Mouse (Mus musculus): ENCODE results near the gene Gm4922. TPM values are rescaled to one million over a fixed set of nuclear protein-coding genes. Genes with fewer than 3 reads are reported as not detected.

The Gm4922 gene
- polyA plus RNA-seq (2016; fragmentation: Nextera tagmentation; extraction: Ambion mirVana) = 0.16 and 0.37 TPM in 2 replicates

GRCm38 (mm10) chr10:18786693-18787092 is at the start of gene Gm4922:
Gene Gm4922, minus strand, starts transcription at chr10:18786793.
- no peak within 1 kb of the TSS for H3K4me3 ChIP-seq
- no peaks in the 10 kb centered on the region for H3K9me3 ChIP-seq
- no peak for ATAC-seq (ENCODE audit: low FRiP score, low read depth)
- H3K4me1 ChIP-seq = no peaks in the 10 kb centered on the region
- H3K36me3 ChIP-seq = no peaks in the 10 kb centered on the region
- no peaks in the 10 kb centered on the region for H3K27me3 ChIP-seq
- no peak within 1 kb of the TSS for H3K27ac ChIP-seq (replicated peaks)
- WGBS = 87% methylated on average over 1 of the region's 1 CpGs
- H3K9ac ChIP-seq (replicated peaks) = no peak within 1 kb of the TSS
- H3K4me2 ChIP-seq (replicated peaks) = no peak within 1 kb of the TSS

GRCm38 (mm10) chr10:18835684-18836479 is 49.3 kb upstream of the Gm4922 start:
- no peak overlapping the region for H3K27ac ChIP-seq (replicated peaks)
- no peak for ATAC-seq (ENCODE audit: low FRiP score, low read depth)
- H3K4me2 ChIP-seq (replicated peaks) = no peak overlapping the region
- no peaks in the 10 kb centered on the region for H3K36me3 ChIP-seq
- 49% methylated on average over 6 of the region's 6 CpGs for WGBS
- no peaks in the 10 kb centered on the region for H3K27me3 ChIP-seq
- no peaks in the 10 kb centered on the region for H3K9me3 ChIP-seq
- H3K9ac ChIP-seq (replicated peaks) = no peak overlapping the region
- no peak overlapping the region for H3K4me3 ChIP-seq
- H3K4me1 ChIP-seq = no peaks in the 10 kb centered on the region

GRCm38 (mm10) chr10:18834389-18834788 is 47.8 kb upstream of the Gm4922 start:
- no peaks in the 10 kb centered on the region for H3K27me3 ChIP-seq
- no peak overlapping the region for H3K4me3 ChIP-seq
- WGBS = 55% methylated on average over 2 of the region's 2 CpGs
- H3K9me3 ChIP-seq = no peaks in the 10 kb centered on the region
- no peak overlapping the region for H3K27ac ChIP-seq (replicated peaks)
- no peaks in the 10 kb centered on the region for H3K36me3 ChIP-seq
- H3K4me2 ChIP-seq (replicated peaks) = no peak overlapping the region
- ATAC-seq (ENCODE audit: low FRiP score, low read depth) = no peak
- H3K9ac ChIP-seq (replicated peaks) = no peak overlapping the region
- no peaks in the 10 kb centered on the region for H3K4me1 ChIP-seq

GRCm38 (mm10) chr10:18831823-18832222 is 45.2 kb upstream of the Gm4922 start:
- no peak overlapping the region for H3K4me2 ChIP-seq (replicated peaks)
- no peak overlapping the region for H3K27ac ChIP-seq (replicated peaks)
- no peak overlapping the region for H3K4me3 ChIP-seq
- WGBS = 54% methylated on average over 7 of the region's 7 CpGs
- H3K9ac ChIP-seq (replicated peaks) = no peak overlapping the region
- no peak for ATAC-seq (ENCODE audit: low FRiP score, low read depth)
- H3K27me3 ChIP-seq = no peaks in the 10 kb centered on the region
- no peaks in the 10 kb centered on the region for H3K4me1 ChIP-seq
- H3K9me3 ChIP-seq = no peaks in the 10 kb centered on the region
- H3K36me3 ChIP-seq = no peaks in the 10 kb centered on the region

- no peak for ATAC-seq (ENCODE audit: low FRiP score, low read depth)
- Histone ChIP-seq H3K9ac (replicated peaks) (no peak overlapping the region), H3K4me1 (no peaks in the 10 kb centered on the region), H3K27me3 (no peaks in the 10 kb centered on the region), H3K36me3 (no peaks in the 10 kb centered on the region), H3K27ac (replicated peaks) (no peak overlapping the region), H3K9me3 (no peaks in the 10 kb centered on the region), H3K4me3 (no peak overlapping the region), H3K4me2 (replicated peaks) (no peak overlapping the region)
- 82% methylated on average over 4 of the region's 4 CpGs for WGBS
These were observed 43.8 kb upstream of the Gm4922 start for GRCm38 (mm10) chr10:18830359-18830758.

GRCm38 (mm10) chr10:18827936-18828335 is 41.3 kb upstream of the Gm4922 start:
- ATAC-seq (ENCODE audit: low FRiP score, low read depth) = no peak
- 30% methylated on average over 2 of the region's 2 CpGs for WGBS
- Histone ChIP-seq H3K9me3 (no peaks in the 10 kb centered on the region), H3K36me3 (no peaks in the 10 kb centered on the region), H3K4me1 (no peaks in the 10 kb centered on the region), H3K27me3 (no peaks in the 10 kb centered on the region), H3K4me3 (no peak overlapping the region), H3K9ac (replicated peaks) (no peak overlapping the region), H3K27ac (replicated peaks) (no peak overlapping the region), H3K4me2 (replicated peaks) (no peak overlapping the region)

GRCm38 (mm10) chr10:18826107-18826506 is 39.5 kb upstream of the Gm4922 start:
- H3K4me3 ChIP-seq = no peak overlapping the region
- no peak for ATAC-seq (ENCODE audit: low FRiP score, low read depth)
- 79% methylated on average over 2 of the region's 2 CpGs for WGBS
- H3K4me2 ChIP-seq (replicated peaks) = no peak overlapping the region
- no peaks in the 10 kb centered on the region for H3K9me3 ChIP-seq
- H3K27me3 ChIP-seq = no peaks in the 10 kb centered on the region
- no peaks in the 10 kb centered on the region for H3K4me1 ChIP-seq
- no peaks in the 10 kb centered on the region for H3K36me3 ChIP-seq
- no peak overlapping the region for H3K9ac ChIP-seq (replicated peaks)
- no peak overlapping the region for H3K27ac ChIP-seq (replicated peaks)

GRCm38 (mm10) chr10:18825143-18825542 is 38.5 kb upstream of the Gm4922 start:
- no peak for ATAC-seq (ENCODE audit: low FRiP score, low read depth)
- H3K27ac ChIP-seq (replicated peaks) = no peak overlapping the region
- H3K36me3 ChIP-seq = no peaks in the 10 kb centered on the region
- no peaks in the 10 kb centered on the region for H3K9me3 ChIP-seq
- H3K4me3 ChIP-seq = no peak overlapping the region
- no peak overlapping the region for H3K9ac ChIP-seq (replicated peaks)
- no peak overlapping the region for H3K4me2 ChIP-seq (replicated peaks)
- H3K27me3 ChIP-seq = no peaks in the 10 kb centered on the region
- no peaks in the 10 kb centered on the region for H3K4me1 ChIP-seq

- H3K9ac ChIP-seq (replicated peaks) = no peak overlapping the region
- no peaks in the 10 kb centered on the region for H3K9me3 ChIP-seq
- 0 out of 2 replicates have a peak, but pooled peaks have one; percentile 60 for ATAC-seq (ENCODE audit: low FRiP score, low read depth)
- H3K27me3 ChIP-seq = no peaks in the 10 kb centered on the region
- no peaks in the 10 kb centered on the region for H3K4me1 ChIP-seq
- no peaks in the 10 kb centered on the region for H3K36me3 ChIP-seq
- no peak overlapping the region for H3K4me3 ChIP-seq
- 51% methylated on average over 5 of the region's 5 CpGs for WGBS
- no peak overlapping the region for H3K4me2 ChIP-seq (replicated peaks)
- H3K27ac ChIP-seq (replicated peaks) = no peak overlapping the region
These were observed 30.0 kb upstream of the Gm4922 start for GRCm38 (mm10) chr10:18816560-18816959.

GRCm38 (mm10) chr10:18811751-18812150 is 25.2 kb upstream of the Gm4922 start:
- ATAC-seq (ENCODE audit: low FRiP score, low read depth) = no peak

GRCm38 (mm10) chr10:18790063-18790462 is 3.5 kb upstream of the Gm4922 start:
- Histone ChIP-seq H3K4me3 (no peak overlapping the region), H3K9ac (replicated peaks) (no peak overlapping the region), H3K4me1 (no peaks in the 10 kb centered on the region), H3K36me3 (no peaks in the 10 kb centered on the region), H3K4me2 (replicated peaks) (no peak overlapping the region), H3K27me3 (no peaks in the 10 kb centered on the region), H3K27ac (replicated peaks) (no peak overlapping the region), H3K9me3 (no peaks in the 10 kb centered on the region)
- 95% methylated on average over 4 of the region's 4 CpGs for WGBS
- no peak for ATAC-seq (ENCODE audit: low FRiP score, low read depth)

More at GRCm38 (mm10) chr10:18811751-18812150, 25.2 kb upstream of the Gm4922 start:
- Histone ChIP-seq H3K9me3 (no peaks in the 10 kb centered on the region), H3K27ac (replicated peaks) (no peak overlapping the region), H3K4me2 (replicated peaks) (no peak overlapping the region), H3K27me3 (no peaks in the 10 kb centered on the region), H3K36me3 (no peaks in the 10 kb centered on the region), H3K4me1 (no peaks in the 10 kb centered on the region), H3K4me3 (no peak overlapping the region), H3K9ac (replicated peaks) (no peak overlapping the region)
- WGBS = 89% methylated on average over 2 of the region's 2 CpGs

GRCm38 (mm10) chr10:18788601-18789000 is 2.0 kb upstream of the Gm4922 start:
- H3K27me3 ChIP-seq = no peaks in the 10 kb centered on the region
- H3K9me3 ChIP-seq = no peaks in the 10 kb centered on the region
- H3K36me3 ChIP-seq = no peaks in the 10 kb centered on the region
- H3K9ac ChIP-seq (replicated peaks) = no peak overlapping the region
- H3K4me3 ChIP-seq = no peak overlapping the region
- H3K4me1 ChIP-seq = no peaks in the 10 kb centered on the region
- 79% methylated on average over 1 of the region's 1 CpGs for WGBS
- no peak overlapping the region for H3K4me2 ChIP-seq (replicated peaks)
- H3K27ac ChIP-seq (replicated peaks) = no peak overlapping the region
- ATAC-seq (ENCODE audit: low FRiP score, low read depth) = no peak

GRCm38 (mm10) chr10:18777546-18777945 is 9.0 kb downstream of the Gm4922 start:
- no peak overlapping the region for H3K9ac ChIP-seq (replicated peaks)
- WGBS = 62% methylated on average over 3 of the region's 3 CpGs
- no peaks in the 10 kb centered on the region for H3K36me3 ChIP-seq
- no peak for ATAC-seq (ENCODE audit: low FRiP score, low read depth)
- H3K27ac ChIP-seq (replicated peaks) = no peak overlapping the region
- H3K4me2 ChIP-seq (replicated peaks) = no peak overlapping the region
- 0 out of 2 replicates have a peak, but pooled peaks cover 2% of the 10 kb centered on the region for H3K4me1 ChIP-seq
- H3K4me3 ChIP-seq = no peak overlapping the region
- H3K9me3 ChIP-seq = no peaks in the 10 kb centered on the region
- H3K27me3 ChIP-seq = no peaks in the 10 kb centered on the region
